Mouse (Mus musculus) A20 (cell line): ENCODE measurements around the gene Maml2.

Source experiments
- DNase-seq: peaks from one replicate; pipeline ENCODE4 v3.0.0-alpha.2; 2011; ENCODE audit warnings: low read depth, low spot score

Gene Maml2

GRCm38 (mm10) chr9:13297668-13298512 is at the start of gene Maml2:
Maml2 (plus strand) TSS chr9:13297957.
- DNase-seq = peak; percentile 84

- no peak for DNase-seq
Measured at GRCm38 (mm10) chr9:13248104-13248503, 49.7 kb upstream of the Maml2 start.

- DNase-seq = no peak
Measured at GRCm38 (mm10) chr9:13251251-13251650, 46.5 kb upstream of the Maml2 start.

GRCm38 (mm10) chr9:13256726-13257125 is 41.0 kb upstream of the Maml2 start:
- no peak for DNase-seq

GRCm38 (mm10) chr9:13258173-13258572 is 39.6 kb upstream of the Maml2 start:
- no peak for DNase-seq

- DNase-seq = no peak
Measured at GRCm38 (mm10) chr9:13260980-13261379, 36.8 kb upstream of the Maml2 start.

GRCm38 (mm10) chr9:13273219-13273618 is 24.5 kb upstream of the Maml2 start:
- DNase-seq = no peak

GRCm38 (mm10) chr9:13287482-13287881 is 10.3 kb upstream of the Maml2 start:
- DNase-seq = no peak

- DNase-seq = peak; percentile 88
Measured at GRCm38 (mm10) chr9:13296274-13297121, 1.3 kb upstream of the Maml2 start.

GRCm38 (mm10) chr9:13297122-13297667 is 562 bp upstream of the Maml2 start:
- peak; percentile 48 for DNase-seq

- DNase-seq = peak; percentile 21
Measured at GRCm38 (mm10) chr9:13298513-13298878, 739 bp downstream of the Maml2 start.

GRCm38 (mm10) chr9:13299190-13299589 is 1.4 kb downstream of the Maml2 start:
- DNase-seq = no peak

- DNase-seq = no peak
Measured at GRCm38 (mm10) chr9:13300041-13300441, 2.3 kb downstream of the Maml2 start.

- DNase-seq = peak; percentile 69
Measured at GRCm38 (mm10) chr9:13300891-13301782, 3.4 kb downstream of the Maml2 start.

GRCm38 (mm10) chr9:13302183-13302825 is 4.5 kb downstream of the Maml2 start:
- DNase-seq = peak; percentile 74

- no peak for DNase-seq
Measured at GRCm38 (mm10) chr9:13303099-13303771, 5.5 kb downstream of the Maml2 start.

GRCm38 (mm10) chr9:13303976-13304375 is 6.2 kb downstream of the Maml2 start:
- DNase-seq = peak; percentile 72

GRCm38 (mm10) chr9:13306471-13306870 is 8.7 kb downstream of the Maml2 start:
- DNase-seq = no peak

GRCm38 (mm10) chr9:13307226-13307625 is 9.5 kb downstream of the Maml2 start:
- DNase-seq = no peak

- no peak for DNase-seq
Measured at GRCm38 (mm10) chr9:13308718-13309117, 11.0 kb downstream of the Maml2 start.
